8 mouse cellular contexts compared by ENCODE assay signal in genomic region chr10:121626186-121626882, GRCm38 (mm10). TPM values are rescaled to one million over a fixed set of nuclear protein-coding genes. Genes with fewer than 3 reads are reported as not detected.
DNase-seq lines count a peak whose midpoint lies in the region; ATAC-seq and TF ChIP-seq lines count a peak whose summit lies in the region.

TSS of gene Xpot (minus strand) at chr10:121626332.

- peaks cover 24% of the 10 kb centered on the region for H3K36me3 ChIP-seq in forebrain, embryonic 10.5 days (replicated peaks)
- peaks cover 16% of the 10 kb centered on the region for H3K36me3 ChIP-seq in heart, embryonic 15.5 days
- H3K36me3 ChIP-seq in liver, embryonic 14.5 days (replicated peaks; ENCODE audit: control insufficient read depth, insufficient read depth, low read depth) = peaks cover 16% of the 10 kb centered on the region
- H3K36me3 ChIP-seq in neural tube, embryonic 11.5 days (ENCODE audit: control insufficient read depth, insufficient read depth, low read length) = no peaks in the 10 kb centered on the region
- no peaks in the 10 kb centered on the region; the same call in 1 of the 2 replicates for H3K36me3 ChIP-seq in stomach, postnatal 0 days (ENCODE audit: control insufficient read depth, insufficient read depth, low read length)

- H3K27me3 ChIP-seq in forebrain, embryonic 10.5 days (ENCODE audit: poor library complexity, severe bottlenecking) = no peaks in the 10 kb centered on the region
- H3K27me3 ChIP-seq in heart, embryonic 15.5 days = no peaks in the 10 kb centered on the region
- no peaks in the 10 kb centered on the region for H3K27me3 ChIP-seq in liver, embryonic 14.5 days (ENCODE audit: control insufficient read depth, insufficient read depth, low read length)
- H3K27me3 ChIP-seq in neural tube, embryonic 11.5 days (ENCODE audit: control insufficient read depth, insufficient read depth, low read length) = no peaks in the 10 kb centered on the region
- no peaks in the 10 kb centered on the region for H3K27me3 ChIP-seq in stomach, postnatal 0 days (ENCODE audit: control insufficient read depth, insufficient read depth, low read length)

- peak within 1 kb of the TSS; percentile 89 for H3K9ac ChIP-seq in heart, embryonic 15.5 days
- peak within 1 kb of the TSS; percentile 80 for H3K9ac ChIP-seq in liver, embryonic 14.5 days (replicated peaks)
- peak within 1 kb of the TSS; percentile 83 for H3K9ac ChIP-seq in neural tube, embryonic 11.5 days (ENCODE audit: low read length)
- H3K9ac ChIP-seq in stomach, postnatal 0 days (ENCODE audit: low read length) = peak within 1 kb of the TSS; percentile 89

- H3K4me3 ChIP-seq in forebrain, embryonic 10.5 days = peak within 1 kb of the TSS; percentile 88
- peak within 1 kb of the TSS; percentile 97 for H3K4me3 ChIP-seq in heart, embryonic 15.5 days
- H3K4me3 ChIP-seq in liver, embryonic 14.5 days (ENCODE audit: insufficient read depth in 1 of 2, low read depth in 2 of 2, low read length in 2 of 2) = peak within 1 kb of the TSS; percentile 68 to 83
- H3K4me3 ChIP-seq in neural tube, embryonic 11.5 days (ENCODE audit: low read depth, low read length) = peak within 1 kb of the TSS; percentile 57
- H3K4me3 ChIP-seq in stomach, postnatal 0 days (ENCODE audit: low read depth, low read length) = peak within 1 kb of the TSS; percentile 89

- H3K27ac ChIP-seq in forebrain, embryonic 10.5 days = peak within 1 kb of the TSS; percentile 95
- H3K27ac ChIP-seq in heart, embryonic 15.5 days = peak within 1 kb of the TSS; percentile 96
- peak within 1 kb of the TSS; percentile 46 for H3K27ac ChIP-seq in liver, embryonic 14.5 days
- H3K27ac ChIP-seq in neural tube, embryonic 11.5 days (ENCODE audit: low read depth, low read length) = peak within 1 kb of the TSS; percentile 72
- H3K27ac ChIP-seq in stomach, postnatal 0 days (replicated peaks) = peak within 1 kb of the TSS; percentile 95

- under 1% methylated on average over 70 of the region's 70 CpGs for WGBS in forebrain, embryonic 10.5 days
- under 1% methylated on average over 70 of the region's 70 CpGs for WGBS in heart, embryonic 15.5 days
- under 1% methylated on average over 69 of the region's 70 CpGs for whole genome bisulfite sequencing in liver, embryonic 14.5 days (ENCODE audit: insufficient replicate concordance)
- under 1% methylated on average over 69 of the region's 70 CpGs for WGBS in neural tube, embryonic 11.5 days
- WGBS in stomach, postnatal 0 days = under 1% methylated on average over 67 of the region's 70 CpGs

- no peak for TF ChIP-seq EP300 in liver, embryonic 14.5 days (IDR thresholded peaks at IDR 0.05; ENCODE audit: low read depth)
- TF ChIP-seq EP300 in stomach, postnatal 0 days (optimal IDR thresholded peaks at IDR 0.05) = no peak

- H3K4me1 ChIP-seq in forebrain, embryonic 10.5 days = peaks cover 21% of the 10 kb centered on the region
- H3K4me1 ChIP-seq in heart, embryonic 15.5 days (replicated peaks) = peaks cover 24% of the 10 kb centered on the region
- H3K4me1 ChIP-seq in liver, embryonic 14.5 days (replicated peaks; ENCODE audit: control insufficient read depth in 2 of 2, insufficient read depth in 2 of 2, low read length in 1 of 2) = peaks cover 16 to 23% of the 10 kb centered on the region in 2 experiments
- no peaks in the 10 kb centered on the region for H3K4me1 ChIP-seq in neural tube, embryonic 11.5 days (ENCODE audit: control insufficient read depth, insufficient read depth, low read length)
- no peaks in the 10 kb centered on the region for H3K4me1 ChIP-seq in stomach, postnatal 0 days (replicated peaks; ENCODE audit: control insufficient read depth, insufficient read depth)

- peak; percentile 100 for ATAC-seq in heart, embryonic 15.5 days (replicated peaks; ENCODE audit: insufficient number of reproducible peaks, insufficient read depth, low FRiP score, low read depth)
- peak; percentile 100 for ATAC-seq in liver, embryonic 14.5 days (ENCODE audit: insufficient read depth)
- peak; percentile 100 for ATAC-seq in neural tube, embryonic 11.5 days (ENCODE audit: insufficient read depth, low FRiP score, low TSS enrichment)
- peak; percentile 99 for ATAC-seq in stomach, postnatal 0 days (ENCODE audit: low FRiP score, low TSS enrichment)

- DNase-seq in CD8-positive naive resting alpha-beta T cell, adult 2 months (ENCODE audit: low read depth in 2 of 2, low spot score in 2 of 2) = peak; percentile 95 to 97
- peak; percentile 91 for DNase-seq in c-Kit-positive CD71-negative TER-119-negative erythroid progenitor cells, embryonic 14.5 days (ENCODE audit: low read depth)
- peak; percentile 98 for DNase-seq in forebrain, embryonic 10.5 days (ENCODE audit: extremely low spot score, low spot score)
- DNase-seq in kidney, postnatal 25 days = peak; percentile 99
- peak; percentile 95 to 97 (median 96) for DNase-seq in liver, embryonic 14.5 days (ENCODE audit: low read depth in 3 of 3, low spot score in 3 of 3)
- DNase-seq in neural tube, embryonic 11.5 days (ENCODE audit: low spot score) = peak; percentile 99
- peak; percentile 99 for DNase-seq in stomach, postnatal 0 days (ENCODE audit: low spot score)

- H3K9me3 ChIP-seq in forebrain, embryonic 10.5 days = no peaks in the 10 kb centered on the region
- H3K9me3 ChIP-seq in heart, embryonic 15.5 days (replicated peaks) = no peaks in the 10 kb centered on the region
- no peaks in the 10 kb centered on the region for H3K9me3 ChIP-seq in liver, embryonic 14.5 days (ENCODE audit: control insufficient read depth, low read length)
- no peaks in the 10 kb centered on the region for H3K9me3 ChIP-seq in neural tube, embryonic 11.5 days (ENCODE audit: control insufficient read depth, low read length)
- no peaks in the 10 kb centered on the region for H3K9me3 ChIP-seq in stomach, postnatal 0 days (ENCODE audit: control insufficient read depth, low read length)

- peak within 1 kb of the TSS; percentile 86 for H3K4me2 ChIP-seq in heart, embryonic 15.5 days
- H3K4me2 ChIP-seq in liver, embryonic 14.5 days (ENCODE audit: low read depth) = peak within 1 kb of the TSS; percentile 80
- H3K4me2 ChIP-seq in neural tube, embryonic 11.5 days (ENCODE audit: low read depth) = peak within 1 kb of the TSS; percentile 56
- H3K4me2 ChIP-seq in stomach, postnatal 0 days (replicated peaks; ENCODE audit: low read depth) = peak within 1 kb of the TSS; percentile 64

- TF ChIP-seq CTCF in liver, embryonic 14.5 days (IDR thresholded peaks at IDR 0.05; ENCODE audit: low read depth) = no peak; the same call in 1 of the 2 replicates
- peak; percentile 20; the same call in 1 of the 2 replicates for TF ChIP-seq CTCF in stomach, postnatal 0 days (IDR thresholded peaks at IDR 0.05; ENCODE audit: low read depth)

RNA-seq across cellular contexts. Expression of gene Xpot, which starts in this region (rescaled TPM):
- polyA plus RNA-seq in forebrain, embryonic 10.5 days (2016; fragmentation: Nextera tagmentation; extraction: Ambion mirVana) = 60.5 and 64.5 TPM in 2 replicates
- 27.8 TPM in 2 replicates for polyA plus RNA-seq in heart, embryonic 15.5 days (2015; fragmentation: Nextera tagmentation; extraction: Ambion mirVana)
- polyA plus RNA-seq in liver, embryonic 14.5 days (2012; rRNA removed) = 40.3 and 47.4 TPM in 2 replicates
- polyA plus RNA-seq in liver, embryonic 14.5 days (2014; fragmentation: Nextera tagmentation; extraction: Ambion mirVana) = 26.2 and 31.4 TPM in 2 replicates
- polyA plus RNA-seq in neural tube, embryonic 11.5 days (2014; fragmentation: Nextera tagmentation; extraction: Ambion mirVana) = 52.5 and 61.0 TPM in 2 replicates
- 24.5 and 24.8 TPM in 2 replicates for polyA plus RNA-seq in stomach, postnatal 0 days (2015; fragmentation: Nextera tagmentation; extraction: Ambion mirVana)

Comparison
In these comparisons a context has a peak if more than half of its experiments do, and no peak if none do; other contexts are left out.
1. Peak in every context shown above with its lines: DNase-seq, ATAC-seq, H3K4me3 ChIP-seq and H3K27ac ChIP-seq.
2. H3K27ac ChIP-seq: peak in every context shown above with its lines; median percentile 96 in heart, embryonic 15.5 days; 95 in forebrain, embryonic 10.5 days; 95 in stomach, postnatal 0 days; 72 in neural tube, embryonic 11.5 days; 46 in liver, embryonic 14.5 days.